Mouse (Mus musculus) G1E (cell line): ENCODE measurements around the gene Guf1. TPM values are rescaled to one million over a fixed set of nuclear protein-coding genes. Genes with fewer than 3 reads are reported as not detected.

Experiments
- ATAC-seq: 2 replicates; pipeline ENCODE4 v1.8.0; 2016; ENCODE audit warnings: mild to moderate bottlenecking; ENCODE audit not compliant: insufficient number of reproducible peaks, poor library complexity, low FRiP score, severe bottlenecking; ENCODE audit errors: extremely low read depth
- DNase-seq: peaks from one replicate; pipeline ENCODE4 v3.0.0; 2012; ENCODE audit warnings: low spot score
- H3K27me3 ChIP-seq: 2 replicates; pipeline ENCODE4 v1.6.1; 2012; ENCODE audit warnings: mild to moderate bottlenecking, low read length, inconsistent platforms; ENCODE audit not compliant: insufficient read depth
- H3K36me3 ChIP-seq: replicated peaks from 2 replicates; pipeline ENCODE3; 2012; ENCODE audit warnings: mild to moderate bottlenecking, inconsistent platforms
- H3K4me1 ChIP-seq: 2 replicates; pipeline ENCODE4 v1.6.1; 2012; ENCODE audit warnings: low read depth, low read length, inconsistent platforms, mixed read lengths; ENCODE audit not compliant: insufficient read depth
- H3K4me3 ChIP-seq: 2 replicates; pipeline ENCODE4 v1.5.1; 2012; ENCODE audit warnings: low read depth, mild to moderate bottlenecking, inconsistent platforms, low read length, moderate library complexity, mixed read lengths
- H3K9me3 ChIP-seq: replicated peaks from 2 replicates; pipeline ENCODE4 v1.6.1; 2012; ENCODE audit warnings: inconsistent platforms
- CTCF ChIP-seq: IDR thresholded peaks from 2 replicates; pipeline ENCODE4 v1.5.1; 2012; ENCODE audit warnings: low read depth, low read length, inconsistent platforms, mixed read lengths
- GATA1 ChIP-seq: IDR thresholded peaks from 2 replicates; pipeline ENCODE4 v1.6.1; 2012; ENCODE audit warnings: borderline replicate concordance, low read length, inconsistent platforms, mixed read lengths
- GATA2 ChIP-seq: IDR thresholded peaks from 2 replicates; pipeline ENCODE4 v1.6.1; 2012; ENCODE audit warnings: low read depth, low read length, inconsistent platforms, borderline replicate concordance
- POLR2AphosphoS5 ChIP-seq: IDR thresholded peaks from 2 replicates; pipeline ENCODE4 v1.6.1; 2012; ENCODE audit warnings: low read depth, low read length, inconsistent platforms; ENCODE audit not compliant: insufficient replicate concordance
- TAL1 ChIP-seq: conservative IDR thresholded peaks from 2 replicates; pipeline ENCODE4 v1.6.1; 2012; ENCODE audit warnings: low read depth, low read length, inconsistent platforms, mixed read lengths
- polyA plus RNA-seq: library from polyadenylated mRNA; stranded (reverse); fragments of >175 nt; gene quantifications from 2 replicates; pipeline ENCODE4 v1.2.3, GENCODE M21; 2012
- total RNA-seq, 2 experiments: library from RNA; stranded (forward) in 1 of 2; stranded (reverse) in 1 of 2; fragments of 200-1000 nt in 1 of 2; fragments of >200 nt in 1 of 2; fragmentation: Nextera tagmentation in 1 of 2; gene quantifications; 2 replicates each; pipeline ENCODE4 v1.2.3; 2014 to 2017

Guf1 gene
- total RNA-seq (2014; fragmentation: Nextera tagmentation) (20.0 and 20.7 TPM in 2 replicates), total RNA-seq (2017) (26.1 and 27.0 TPM in 2 replicates), polyA plus RNA-seq (2.8 and 2.9 TPM in 2 replicates)

DNA sequence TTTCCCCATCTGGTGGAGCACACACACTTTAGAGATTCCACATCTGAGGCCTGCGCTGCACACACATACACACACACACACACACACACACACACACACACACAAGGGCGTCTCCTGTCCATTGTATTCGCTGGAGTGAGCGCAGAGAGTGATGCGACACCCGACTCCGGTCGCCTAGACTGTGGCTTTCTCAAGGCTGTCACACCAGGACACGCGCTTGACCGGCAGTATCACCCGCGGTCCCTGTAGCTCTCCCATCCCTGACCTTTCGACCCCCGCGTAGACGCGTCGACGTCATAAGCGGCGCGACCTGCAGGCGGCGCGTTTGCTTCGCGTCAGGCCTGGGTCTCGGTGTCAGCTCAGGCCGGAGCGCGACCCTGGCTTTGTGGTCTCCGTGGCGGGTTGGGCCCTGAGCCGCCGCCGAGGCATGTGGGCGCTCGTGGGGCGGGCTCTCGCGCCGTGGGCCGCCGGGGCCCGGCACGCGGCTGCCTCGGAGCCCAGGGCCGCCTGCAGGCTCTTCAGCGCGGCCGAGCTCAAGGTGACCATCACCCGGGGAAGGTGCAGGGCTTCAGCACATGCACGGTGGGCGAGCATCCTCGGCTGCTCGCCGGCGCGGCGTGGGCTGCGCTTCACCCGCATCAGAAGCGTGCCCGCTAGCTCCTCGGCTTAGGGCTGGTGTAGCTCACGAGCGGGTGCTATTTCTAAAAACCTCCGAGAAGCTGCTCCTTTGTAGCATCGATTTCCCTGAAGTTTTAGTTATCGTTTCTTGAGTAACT lies at the start of gene Guf1:
Guf1 (plus strand) TSS at position 296 of the 776 bp plus-strand sequence.
- Histone ChIP-seq H3K4me1 (no peaks in the 10 kb centered on the region), H3K36me3 (peaks cover 16% of the 10 kb centered on the region), H3K9me3 (peaks cover 6% of the 10 kb centered on the region), H3K4me3 (peak within 1 kb of the TSS; percentile 84), H3K27me3 (no peaks in the 10 kb centered on the region)
- peak; percentile 17 for DNase-seq
- peak; percentile 74 for ATAC-seq
- TF ChIP-seq GATA1 (no peak), TAL1 (no peak), CTCF (no peak), POLR2AphosphoS5 (no peak)

GRCm38 (mm10) chr5:69507045-69507444 lies 49.7 kb upstream of the Guf1 start:
- Histone ChIP-seq H3K4me1 (no peaks in the 10 kb centered on the region), H3K4me3 (no peak overlapping the region), H3K9me3 (no peaks in the 10 kb centered on the region), H3K27me3 (no peaks in the 10 kb centered on the region), H3K36me3 (no peaks in the 10 kb centered on the region)
- no peak for ATAC-seq
- TF ChIP-seq CTCF (no peak), GATA2 (no peak), GATA1 (no peak), POLR2AphosphoS5 (no peak), TAL1 (no peak)
- no peak for DNase-seq

DNA sequence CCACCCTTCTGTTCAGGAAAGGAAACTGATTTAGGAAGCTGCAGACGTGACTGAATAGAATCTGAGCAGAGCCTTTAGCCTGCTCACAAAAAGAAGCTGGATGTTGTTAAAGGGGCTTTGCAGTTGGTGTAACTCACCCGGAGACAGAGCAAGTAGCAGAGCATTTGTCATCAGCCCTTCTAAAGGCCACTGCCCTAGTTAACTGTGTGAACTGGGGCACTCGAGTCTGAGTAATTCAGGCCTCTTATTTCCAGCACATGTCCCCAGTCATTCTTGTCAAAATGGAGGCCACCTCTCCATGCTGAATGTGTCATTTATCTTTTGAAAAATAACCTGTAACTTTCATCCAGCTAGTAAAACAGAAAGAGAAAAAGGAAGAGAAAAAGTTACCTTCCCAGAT lies 45.1 kb upstream of the Guf1 start:
- Histone ChIP-seq H3K4me3 (no peak overlapping the region), H3K27me3 (no peaks in the 10 kb centered on the region), H3K4me1 (no peaks in the 10 kb centered on the region), H3K9me3 (no peaks in the 10 kb centered on the region), H3K36me3 (no peaks in the 10 kb centered on the region)
- ATAC-seq (no peak), DNase-seq (no peak)
- TF ChIP-seq GATA2: no peak
- no peak for TF ChIP-seq CTCF
- no peak for TF ChIP-seq POLR2AphosphoS5
- TF ChIP-seq TAL1: no peak
- no peak for TF ChIP-seq GATA1

DNA sequence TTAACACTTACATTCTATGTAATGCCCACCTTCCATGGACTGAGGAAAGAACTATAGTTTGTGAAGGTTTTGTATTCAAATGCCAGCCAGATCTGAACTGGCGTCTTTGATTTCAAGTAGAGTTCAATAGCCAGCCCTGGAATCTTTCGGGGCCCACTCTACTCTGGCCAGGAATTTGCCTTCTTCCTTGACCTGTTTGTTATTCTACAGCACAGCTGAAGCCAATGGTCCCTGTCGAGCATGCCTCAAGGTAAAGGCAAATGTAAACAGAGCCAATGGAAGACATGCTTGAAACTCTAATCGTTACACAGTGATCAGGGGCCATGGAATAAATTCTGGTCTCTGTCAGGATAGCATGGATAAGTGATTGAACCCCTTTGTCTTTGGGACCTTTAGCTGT lies 44.5 kb upstream of the Guf1 start:
- TF ChIP-seq CTCF (no peak), GATA1 (no peak), GATA2 (no peak)
- Histone ChIP-seq H3K36me3 (no peaks in the 10 kb centered on the region), H3K9me3 (no peaks in the 10 kb centered on the region), H3K4me1 (no peaks in the 10 kb centered on the region), H3K27me3 (no peaks in the 10 kb centered on the region), H3K4me3 (no peak overlapping the region)
- DNase-seq (no peak), ATAC-seq (no peak)

- TF ChIP-seq CTCF: no peak
- no peak for TF ChIP-seq POLR2AphosphoS5
- TF ChIP-seq GATA2: no peak
- no peak for TF ChIP-seq TAL1
- no peak for TF ChIP-seq GATA1
- no peaks in the 10 kb centered on the region for H3K4me1 ChIP-seq
- no peak for DNase-seq
- no peaks in the 10 kb centered on the region for H3K27me3 ChIP-seq
- H3K9me3 ChIP-seq: no peaks in the 10 kb centered on the region
- no peak overlapping the region for H3K4me3 ChIP-seq
- ATAC-seq: peak; percentile 54
- H3K36me3 ChIP-seq: no peaks in the 10 kb centered on the region
These were observed 36.0 kb upstream of the Guf1 start for GRCm38 (mm10) chr5:69520661-69521278.

DNA sequence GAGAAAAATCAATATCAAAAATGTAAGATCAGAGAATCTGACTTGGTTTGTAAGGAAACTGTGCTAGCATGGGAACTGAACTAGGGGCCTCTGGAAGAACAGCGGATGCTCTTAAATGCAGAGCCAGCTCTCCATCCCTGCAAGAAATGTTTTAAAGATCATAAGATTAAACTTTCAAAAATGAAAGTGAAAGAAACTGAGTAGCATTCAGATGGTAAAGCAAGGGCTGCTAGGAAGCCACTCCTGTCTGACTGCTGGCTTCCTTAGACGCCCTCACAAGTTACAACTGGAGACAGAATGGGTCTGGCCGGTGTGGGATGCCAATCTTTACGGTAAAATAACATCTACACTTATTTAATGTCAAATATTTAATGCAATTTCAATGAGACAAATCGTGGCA lies 34.7 kb upstream of the Guf1 start:
- ATAC-seq (no peak), DNase-seq (no peak)
- TF ChIP-seq CTCF (no peak), POLR2AphosphoS5 (no peak), GATA1 (no peak), GATA2 (no peak), TAL1 (no peak)
- Histone ChIP-seq H3K9me3 (no peaks in the 10 kb centered on the region), H3K4me1 (no peaks in the 10 kb centered on the region), H3K36me3 (no peaks in the 10 kb centered on the region), H3K27me3 (no peaks in the 10 kb centered on the region), H3K4me3 (no peak overlapping the region; the same call in 1 of the 2 replicates)
